Mouse (Mus musculus): Measurements from ENCODE around the gene A730015C16Rik.

- no peak for TF ChIP-seq CTCF (IDR thresholded peaks at IDR 0.05; ENCODE audit: control insufficient read depth, insufficient read depth, insufficient replicate concordance, low read depth, low read length)
- no peak for TF ChIP-seq POLR2A (IDR thresholded peaks at IDR 0.05; ENCODE audit: control insufficient read depth, low read depth, low read length)
These were observed 22.7 kb downstream of the A730015C16Rik start for GRCm38 (mm10) chr4:108825677-108826076.
